Mouse (Mus musculus) 3134 (cell line): ENCODE results near the gene Secisbp2l.

Source experiments
- DNase-seq: peaks from one replicate; pipeline ENCODE4 v3.0.0-alpha.2; 2011; ENCODE audit warnings: low spot score; ENCODE audit not compliant: insufficient read length; ENCODE audit errors: extremely low read depth

The Secisbp2l gene

GRCm38 (mm10) chr2:125716599-125716998, 66.1 kb downstream of the Secisbp2l start:
- DNase-seq, result peak; percentile 55

- peak; percentile 39 for DNase-seq
These were observed 76.2 kb downstream of the Secisbp2l start for GRCm38 (mm10) chr2:125706510-125706921.

DNA sequence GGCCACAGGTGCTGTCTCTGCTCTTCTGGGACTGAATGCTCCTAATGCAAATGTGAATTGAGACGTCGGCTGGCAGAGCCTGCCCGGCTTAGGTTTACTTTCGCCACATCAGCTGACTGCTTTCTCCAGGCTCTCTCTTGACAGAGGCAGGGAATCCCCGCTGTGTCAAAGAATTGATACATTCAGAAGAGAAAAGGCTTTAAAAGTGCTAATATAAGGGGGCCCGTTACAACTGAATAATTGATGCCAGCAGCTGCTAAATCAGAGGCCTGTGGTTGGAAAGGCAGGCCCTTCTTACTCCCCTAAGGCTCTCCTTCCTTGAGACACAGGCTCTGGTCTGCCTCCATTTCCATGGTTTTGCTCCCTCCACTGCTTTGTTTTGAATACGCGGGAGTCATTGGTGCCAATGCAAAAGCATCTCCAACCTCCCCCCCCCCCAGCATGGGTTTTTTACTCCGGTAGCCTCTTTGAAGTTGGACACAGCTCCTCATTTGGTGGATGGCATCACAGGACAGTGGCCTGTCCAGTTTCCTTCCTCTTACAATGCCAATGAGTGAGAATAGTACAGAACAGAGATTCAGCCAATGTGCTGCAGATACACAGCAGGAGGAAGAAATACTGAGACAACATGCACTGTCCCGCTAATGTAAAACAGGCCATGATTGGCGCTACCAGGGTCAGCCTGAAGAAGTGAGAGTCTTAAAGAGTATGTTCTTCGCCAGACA, 77.6 kb downstream of the Secisbp2l start:
- no peak for DNase-seq

GRCm38 (mm10) chr2:125702851-125703250, 79.8 kb downstream of the Secisbp2l start:
- DNase-seq, result no peak

DNA sequence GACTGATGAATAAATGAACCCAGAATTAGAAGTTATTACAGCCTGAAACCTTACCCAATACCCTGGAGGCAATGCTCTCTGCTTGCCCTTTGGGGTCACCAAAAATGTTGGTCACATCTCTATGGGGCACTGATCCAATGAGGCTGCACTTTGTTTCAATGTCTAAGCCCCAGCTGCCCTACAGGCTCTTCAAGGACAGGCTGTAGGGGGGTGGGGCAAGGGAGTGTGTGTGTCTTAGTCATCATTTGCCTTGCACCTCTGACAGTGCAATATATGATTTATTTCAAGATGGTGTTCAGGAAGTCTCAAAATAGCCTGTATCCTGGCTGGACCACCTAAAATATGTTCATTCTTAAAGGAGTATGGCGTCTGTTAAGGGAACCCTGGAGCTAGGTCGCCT, 81.1 kb downstream of the Secisbp2l start:
- DNase-seq, result no peak

- DNase-seq, result no peak
These were observed 86.5 kb downstream of the Secisbp2l start for GRCm38 (mm10) chr2:125696219-125696618.

DNA sequence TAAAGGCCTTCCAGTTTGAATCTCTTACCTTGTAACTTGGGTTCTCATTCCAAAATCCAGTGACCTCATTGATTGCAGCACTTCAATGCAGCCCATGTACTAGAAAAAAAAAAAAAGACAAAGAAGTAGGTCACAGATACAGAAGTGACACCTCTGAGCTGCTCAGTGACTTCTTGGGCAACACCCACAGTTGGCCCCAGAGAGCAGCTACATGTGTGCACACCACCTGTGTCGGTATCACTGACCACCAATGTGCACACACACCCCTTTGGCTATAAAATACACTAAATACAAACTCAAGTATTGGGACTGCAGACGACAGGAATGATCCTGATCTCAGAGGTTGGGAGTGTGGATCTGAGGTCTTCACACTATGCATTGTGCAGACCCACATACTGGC, 87.9 kb downstream of the Secisbp2l start:
- DNase-seq, result no peak

GRCm38 (mm10) chr2:125692010-125692409, 90.7 kb downstream of the Secisbp2l start:
- DNase-seq, result no peak
